Mouse (Mus musculus) thymus, adult 2 months (tissue): Measurements from ENCODE around the gene Eci1.

Experiments used
- CTCF ChIP-seq: fragments of 200-500 bp; IDR thresholded peaks from 2 replicates; pipeline ENCODE4 v1.5.1; 2012; ENCODE audit warnings: mild to moderate bottlenecking, control low read depth, low read length, moderate library complexity, borderline replicate concordance; ENCODE audit not compliant: control insufficient read depth, poor library complexity, insufficient read depth; ENCODE audit errors: extremely low read depth
- POLR2A ChIP-seq: fragments of 200-500 bp; IDR thresholded peaks from 2 replicates; pipeline ENCODE4 v1.6.1; 2012; ENCODE audit warnings: mild to moderate bottlenecking, low read length, control low read depth, moderate library complexity; ENCODE audit not compliant: control insufficient read depth, poor library complexity, insufficient read depth; ENCODE audit errors: extremely low read depth

DNA sequence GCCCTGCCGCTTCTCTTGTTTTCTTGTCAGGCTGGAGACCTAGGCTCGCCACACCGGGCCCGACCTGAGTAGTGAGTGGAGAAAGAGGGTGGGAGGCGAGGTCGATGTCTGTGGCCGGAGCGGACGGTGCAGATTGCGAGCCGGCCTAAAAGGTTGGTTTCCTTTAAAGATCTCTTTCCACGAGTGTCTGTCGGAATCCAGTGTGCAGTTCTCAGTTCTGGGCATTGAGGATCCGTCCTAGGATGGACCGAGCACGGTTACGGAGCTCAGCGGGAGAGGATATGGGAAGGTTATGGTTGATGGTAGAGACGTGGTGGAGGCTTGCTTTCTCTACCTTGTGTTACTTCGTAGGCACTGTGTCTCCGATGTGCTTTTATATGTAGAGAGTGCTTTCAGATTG is 11.4 kb upstream of the Eci1 start:
- TF ChIP-seq POLR2A (no peak), CTCF (no peak)
